Mouse (Mus musculus) G1E (cell line): ENCODE measurements around the gene Uncx. TPM values are rescaled to one million over a fixed set of nuclear protein-coding genes. Genes with fewer than 3 reads are reported as not detected.

Experiments used
- ATAC-seq: 2 replicates; pipeline ENCODE4 v1.8.0; 2016; ENCODE audit warnings: mild to moderate bottlenecking; ENCODE audit not compliant: insufficient number of reproducible peaks, poor library complexity, low FRiP score, severe bottlenecking; ENCODE audit errors: extremely low read depth
- DNase-seq: peaks from one replicate; pipeline ENCODE4 v3.0.0; 2012; ENCODE audit warnings: low spot score
- H3K27me3 ChIP-seq: 2 replicates; pipeline ENCODE4 v1.6.1; 2012; ENCODE audit warnings: mild to moderate bottlenecking, low read length, inconsistent platforms; ENCODE audit not compliant: insufficient read depth
- H3K36me3 ChIP-seq: replicated peaks from 2 replicates; pipeline ENCODE3; 2012; ENCODE audit warnings: mild to moderate bottlenecking, inconsistent platforms
- H3K4me1 ChIP-seq: 2 replicates; pipeline ENCODE4 v1.6.1; 2012; ENCODE audit warnings: low read depth, low read length, inconsistent platforms, mixed read lengths; ENCODE audit not compliant: insufficient read depth
- H3K4me3 ChIP-seq: 2 replicates; pipeline ENCODE4 v1.5.1; 2012; ENCODE audit warnings: low read depth, mild to moderate bottlenecking, inconsistent platforms, low read length, moderate library complexity, mixed read lengths
- H3K9me3 ChIP-seq: replicated peaks from 2 replicates; pipeline ENCODE4 v1.6.1; 2012; ENCODE audit warnings: inconsistent platforms
- CTCF ChIP-seq: IDR thresholded peaks from 2 replicates; pipeline ENCODE4 v1.5.1; 2012; ENCODE audit warnings: low read depth, low read length, inconsistent platforms, mixed read lengths
- GATA1 ChIP-seq: IDR thresholded peaks from 2 replicates; pipeline ENCODE4 v1.6.1; 2012; ENCODE audit warnings: borderline replicate concordance, low read length, inconsistent platforms, mixed read lengths
- GATA2 ChIP-seq: IDR thresholded peaks from 2 replicates; pipeline ENCODE4 v1.6.1; 2012; ENCODE audit warnings: low read depth, low read length, inconsistent platforms, borderline replicate concordance
- POLR2AphosphoS5 ChIP-seq: IDR thresholded peaks from 2 replicates; pipeline ENCODE4 v1.6.1; 2012; ENCODE audit warnings: low read depth, low read length, inconsistent platforms; ENCODE audit not compliant: insufficient replicate concordance
- TAL1 ChIP-seq: conservative IDR thresholded peaks from 2 replicates; pipeline ENCODE4 v1.6.1; 2012; ENCODE audit warnings: low read depth, low read length, inconsistent platforms, mixed read lengths
- polyA plus RNA-seq: library from polyadenylated mRNA; stranded (reverse); fragments of >175 nt; gene quantifications from 2 replicates; pipeline ENCODE4 v1.2.3, GENCODE M21; 2012
- total RNA-seq, 2 experiments: library from RNA; stranded (forward) in 1 of 2; stranded (reverse) in 1 of 2; fragments of 200-1000 nt in 1 of 2; fragments of >200 nt in 1 of 2; fragmentation: Nextera tagmentation in 1 of 2; gene quantifications; 2 replicates each; pipeline ENCODE4 v1.2.3; 2014 to 2017

Uncx gene
- total and polyA plus RNA-seq, 3 experiments, result not detected

DNA sequence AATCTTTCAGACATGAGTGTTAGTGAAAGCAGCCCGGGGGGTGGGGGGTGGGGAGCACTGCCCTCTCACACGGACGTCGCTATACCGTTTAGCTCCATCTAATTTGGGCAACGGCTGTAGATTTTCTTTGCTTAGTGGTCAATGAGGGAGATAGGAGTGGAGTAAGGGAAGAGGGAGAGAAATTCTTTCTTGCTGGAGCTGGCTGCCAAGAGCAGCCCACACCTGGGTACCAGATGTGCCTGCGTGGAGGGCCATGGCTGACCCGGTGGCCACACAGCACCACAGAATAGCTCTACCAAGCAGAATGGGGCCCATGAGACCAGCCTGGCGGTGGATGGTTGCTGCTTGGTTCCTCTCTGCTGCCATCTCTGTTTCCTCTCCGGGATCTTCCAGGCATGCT, 21.3 kb upstream of the Uncx start:
- Histone ChIP-seq H3K27me3 (peaks cover 9% of the 10 kb centered on the region), H3K4me3 (no peak overlapping the region), H3K36me3 (no peaks in the 10 kb centered on the region), H3K9me3 (no peaks in the 10 kb centered on the region), H3K4me1 (no peaks in the 10 kb centered on the region)
- TF ChIP-seq GATA1, result no peak
- no peak for TF ChIP-seq TAL1
- TF ChIP-seq GATA2, result no peak
- TF ChIP-seq POLR2AphosphoS5, result no peak
- no peak for TF ChIP-seq CTCF
- ATAC-seq, result no peak
- no peak for DNase-seq

DNA sequence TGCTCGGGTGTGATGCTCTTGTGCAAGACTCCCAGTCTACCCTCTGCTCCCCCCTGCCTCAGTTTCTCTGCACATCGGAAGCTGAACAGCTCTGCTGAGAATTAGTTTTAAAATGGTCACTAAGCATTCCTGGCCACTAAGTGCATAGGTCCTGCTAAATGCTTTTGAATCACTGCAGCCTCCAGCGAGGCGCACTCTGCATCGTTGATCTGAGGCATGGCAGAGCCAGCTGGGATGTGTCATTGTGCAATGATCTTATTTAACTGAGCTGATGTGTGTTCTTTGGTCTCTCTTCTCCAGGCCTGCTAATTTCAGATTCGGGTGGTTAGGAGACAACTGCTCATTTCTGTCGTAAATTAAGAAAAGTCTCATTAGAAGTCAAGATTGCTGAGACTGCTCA, 14.4 kb upstream of the Uncx start:
- DNase-seq (no peak), ATAC-seq (no peak)
- TF ChIP-seq POLR2AphosphoS5, result no peak
- TF ChIP-seq TAL1, result no peak
- TF ChIP-seq GATA1, result no peak
- TF ChIP-seq CTCF, result no peak
- TF ChIP-seq GATA2, result no peak
- no peaks in the 10 kb centered on the region for H3K4me1 ChIP-seq
- H3K9me3 ChIP-seq, result no peaks in the 10 kb centered on the region
- H3K27me3 ChIP-seq, result peaks cover 2% of the 10 kb centered on the region
- H3K36me3 ChIP-seq, result no peaks in the 10 kb centered on the region
- H3K4me3 ChIP-seq, result no peak overlapping the region

GRCm38 (mm10) chr5:139535386-139535919, 7.8 kb upstream of the Uncx start:
- TF ChIP-seq GATA1, result no peak
- no peak for TF ChIP-seq POLR2AphosphoS5
- no peak for TF ChIP-seq GATA2
- TF ChIP-seq CTCF, result no peak
- TF ChIP-seq TAL1, result no peak
- no peak for ATAC-seq
- peaks cover 45% of the 10 kb centered on the region for H3K27me3 ChIP-seq
- no peaks in the 10 kb centered on the region for H3K36me3 ChIP-seq
- no peak overlapping the region for H3K4me3 ChIP-seq
- no peaks in the 10 kb centered on the region for H3K9me3 ChIP-seq
- no peak for DNase-seq
- no peaks in the 10 kb centered on the region; the same call in 1 of the 2 replicates for H3K4me1 ChIP-seq

DNA sequence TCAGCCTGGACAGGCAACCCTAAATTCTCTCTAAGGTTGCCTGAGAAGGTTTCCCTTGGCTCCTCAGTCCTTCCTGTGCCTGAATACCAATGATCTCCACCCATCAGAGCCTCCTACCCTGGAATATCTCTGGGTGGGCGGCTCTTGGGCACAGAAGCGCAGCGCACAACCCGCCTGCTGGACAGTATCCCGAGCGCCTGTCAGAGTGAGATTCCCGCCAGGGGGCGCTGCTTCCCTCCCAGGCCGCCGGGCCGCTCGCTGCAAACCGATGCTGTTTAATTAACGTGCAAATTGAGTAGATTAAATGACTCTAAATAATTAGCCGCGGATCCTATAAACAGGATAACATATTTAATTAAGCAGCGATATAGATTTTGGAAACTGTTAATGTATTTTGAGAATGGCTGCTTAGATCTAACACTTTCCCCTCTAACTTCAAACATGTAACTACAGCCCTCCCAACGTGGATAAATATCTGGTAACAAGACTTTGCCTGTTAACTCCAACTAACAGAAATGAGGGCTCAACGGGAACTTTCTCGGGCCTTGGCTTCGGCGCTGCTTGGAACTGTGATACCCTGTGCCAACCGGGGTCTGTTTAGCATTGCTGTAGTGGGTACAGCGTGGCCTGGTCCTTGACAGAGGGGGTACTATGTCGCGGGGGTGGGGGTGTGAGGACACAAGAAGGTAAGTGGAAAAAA, 6.9 kb upstream of the Uncx start:
- H3K4me1 ChIP-seq, result no peaks in the 10 kb centered on the region; the same call in 1 of the 2 replicates
- no peaks in the 10 kb centered on the region for H3K9me3 ChIP-seq
- DNase-seq, result peak; percentile 64
- 0 out of 2 replicates have a peak, but pooled peaks have one; percentile 13 for TF ChIP-seq CTCF
- no peak for TF ChIP-seq GATA1
- TF ChIP-seq TAL1, result no peak
- H3K36me3 ChIP-seq, result no peaks in the 10 kb centered on the region
- ATAC-seq, result no peak
- no peak overlapping the region for H3K4me3 ChIP-seq
- H3K27me3 ChIP-seq, result peaks cover 51% of the 10 kb centered on the region

DNA sequence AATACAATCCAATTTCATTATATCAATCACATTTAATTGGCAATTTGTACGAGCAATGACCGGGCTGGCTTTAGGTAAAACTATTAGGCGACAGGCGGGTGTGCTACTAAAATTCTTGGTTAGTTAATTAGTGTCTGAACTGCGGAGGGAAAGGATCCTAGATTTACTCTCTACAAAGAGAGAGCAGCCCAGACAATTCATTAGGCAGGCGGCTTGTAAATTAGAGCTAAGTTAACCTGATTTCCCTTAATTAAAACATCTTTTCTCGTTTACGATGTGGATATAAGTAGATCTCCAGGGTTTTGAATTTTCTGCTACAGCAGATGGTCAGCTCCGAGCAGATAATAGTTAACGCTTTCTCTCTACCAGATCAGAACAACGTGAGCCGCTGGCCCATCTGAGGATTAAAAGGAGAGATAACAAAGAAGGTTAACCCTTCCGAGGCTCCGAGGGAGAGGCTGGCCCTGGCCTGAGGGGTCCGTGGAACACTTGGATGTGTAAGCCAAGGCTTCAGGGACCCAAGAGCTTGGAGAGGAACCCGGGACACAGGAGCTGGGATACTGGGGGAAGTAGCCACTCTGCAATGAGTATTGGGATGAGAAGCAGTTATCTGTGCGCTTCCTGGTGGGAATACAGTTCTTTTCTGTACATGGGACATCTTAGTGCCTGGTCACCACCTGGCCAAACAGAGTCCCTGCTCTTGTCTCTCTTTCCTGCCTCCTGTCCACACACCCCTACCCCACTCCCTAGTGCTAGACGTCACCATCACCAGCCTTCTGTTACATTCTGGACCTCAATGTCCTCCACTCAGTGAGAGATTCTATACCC, 6.2 kb upstream of the Uncx start:
- ATAC-seq, result no peak

GRCm38 (mm10) chr5:139537739-139538135, 5.6 kb upstream of the Uncx start:
- H3K4me3 ChIP-seq, result no peak overlapping the region
- no peaks in the 10 kb centered on the region for H3K36me3 ChIP-seq
- H3K4me1 ChIP-seq, result no peaks in the 10 kb centered on the region; the same call in 1 of the 2 replicates
- TF ChIP-seq POLR2AphosphoS5 (no peak), CTCF (no peak), GATA2 (no peak), GATA1 (no peak), TAL1 (no peak)
- ATAC-seq, result no peak
- peaks cover 59% of the 10 kb centered on the region for H3K27me3 ChIP-seq
- DNase-seq, result no peak
- no peaks in the 10 kb centered on the region for H3K9me3 ChIP-seq

More for the DNA sequence above, 6.2 kb upstream of the Uncx start:
- DNase-seq, result no peak
- Histone ChIP-seq H3K36me3 (no peaks in the 10 kb centered on the region), H3K9me3 (no peaks in the 10 kb centered on the region), H3K4me3 (no peak overlapping the region), H3K4me1 (no peaks in the 10 kb centered on the region; the same call in 1 of the 2 replicates), H3K27me3 (peaks cover 58% of the 10 kb centered on the region)
- TF ChIP-seq TAL1 (no peak), CTCF (no peak), GATA2 (no peak), POLR2AphosphoS5 (no peak), GATA1 (no peak)
